Mouse (Mus musculus): ENCODE measurements at regions not wholly inside any gene's neighbourhood (a gene's known extent, or its start where the extent isn't known, plus 50 kb on each side); places are given as distances from the start of the nearest gene placed in this dataset.

DNA sequence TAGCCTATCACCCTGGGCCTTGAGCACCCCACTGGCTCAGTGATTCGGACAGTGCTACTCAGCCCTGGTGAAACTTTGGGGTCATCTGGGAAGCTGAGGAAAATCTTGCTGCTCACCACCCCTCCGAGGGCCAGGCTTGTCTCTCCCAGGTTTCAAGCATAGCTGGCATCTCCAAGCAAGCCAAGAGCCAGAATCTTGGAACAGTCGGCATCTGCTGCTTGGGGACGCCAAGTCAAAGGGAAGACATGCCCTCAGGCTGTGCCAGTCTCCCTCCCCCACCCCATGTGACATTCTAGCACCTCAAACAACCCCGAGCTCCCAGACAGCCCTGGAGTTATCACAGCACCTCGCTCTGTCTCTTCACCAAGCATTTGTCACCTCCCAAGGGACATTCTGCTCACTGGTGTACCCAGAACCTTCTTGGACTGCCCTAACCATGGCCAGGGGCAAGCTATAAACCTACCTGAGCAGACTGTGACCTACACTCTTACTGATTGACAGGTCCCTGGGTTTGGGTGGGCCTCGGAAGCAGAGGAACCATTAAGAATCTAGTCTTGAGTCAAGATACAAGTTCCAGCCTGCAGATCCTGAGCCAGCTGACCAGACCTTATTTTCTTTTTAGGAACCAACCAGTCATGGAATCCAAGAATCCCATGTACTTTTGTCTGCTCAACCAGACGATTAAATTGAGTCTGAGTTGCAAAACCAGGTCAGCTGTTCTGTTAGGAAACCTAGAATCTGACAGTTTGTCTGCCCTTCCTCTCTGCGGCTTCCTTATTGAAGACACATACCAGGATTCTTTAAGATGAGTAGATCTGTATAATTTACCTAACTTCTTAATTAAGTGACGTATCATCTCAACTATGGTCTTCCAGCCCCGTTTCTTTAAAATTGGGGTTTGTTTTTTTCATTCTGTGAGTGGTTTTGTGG is 83.0 kb upstream of the Otos start:
- DNase-seq (ENCODE audit: extremely low spot score in 1 of 2, low spot score in 1 of 2) = no peak

DNA sequence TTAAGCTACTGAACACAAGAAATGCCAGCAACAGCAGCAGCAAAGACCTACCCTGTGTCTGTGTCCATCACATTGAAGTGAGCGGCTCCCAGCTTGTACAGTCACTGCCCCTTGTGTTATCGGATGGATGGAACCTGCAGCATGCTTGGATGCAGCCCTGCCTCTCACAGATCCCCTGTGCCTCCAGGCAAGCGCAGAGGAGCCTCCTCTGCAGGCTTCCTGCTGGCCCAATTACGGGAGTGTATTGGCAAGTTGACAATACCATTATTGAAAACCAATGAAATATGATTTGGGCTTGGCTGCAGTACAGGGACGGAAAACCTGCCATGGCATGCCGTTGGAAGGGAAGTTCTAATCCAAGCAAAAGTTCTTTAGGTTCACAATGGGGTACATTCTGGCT is 81.9 kb upstream of the Otos start:
- peak in 1 of 2 experiments; percentile 42 for DNase-seq (ENCODE audit: extremely low spot score in 1 of 2, low spot score in 1 of 2)

DNA sequence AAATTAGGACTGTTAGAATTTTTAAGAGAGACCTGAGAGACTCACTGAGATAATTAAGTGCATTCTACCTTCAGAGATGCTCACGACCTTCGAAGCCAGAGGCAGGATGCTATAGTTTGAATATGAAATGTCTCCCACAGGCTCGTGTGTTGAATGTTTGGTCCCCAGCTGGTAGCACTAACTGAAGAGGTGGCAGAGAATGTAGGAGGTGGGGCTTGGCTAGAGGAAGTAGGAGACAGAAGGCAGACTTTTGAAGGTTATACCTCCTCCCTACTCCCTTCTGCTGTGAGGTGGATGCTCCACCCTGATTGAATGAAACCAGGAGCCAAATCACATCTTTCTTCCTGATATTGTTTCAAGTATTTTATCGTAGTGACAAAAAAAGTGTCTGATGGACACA is 79.3 kb upstream of the Otos start:
- DNase-seq (ENCODE audit: extremely low spot score in 1 of 2, low spot score in 1 of 2) = no peak

DNA sequence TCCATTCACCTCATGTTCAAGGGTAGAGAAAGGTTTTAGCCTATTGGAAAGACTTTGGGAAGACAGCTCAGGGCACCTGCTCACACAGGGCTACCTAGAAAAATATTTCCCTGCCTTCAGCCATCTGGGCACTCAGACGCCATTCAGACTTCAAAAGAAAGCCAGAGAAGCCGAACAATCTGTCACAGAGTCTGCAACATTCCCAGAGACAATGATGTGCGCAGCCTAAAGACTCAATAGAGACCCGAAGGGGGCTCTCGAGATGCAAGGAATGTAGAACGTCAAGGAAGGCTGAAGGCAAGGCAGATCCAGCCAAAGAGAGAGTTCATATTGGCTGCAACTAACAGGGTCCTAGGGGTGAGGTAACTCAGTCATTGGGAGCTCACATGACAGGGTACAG is 78.7 kb upstream of the Otos start:
- DNase-seq (ENCODE audit: extremely low spot score in 1 of 2, low spot score in 1 of 2) = no peak

DNA sequence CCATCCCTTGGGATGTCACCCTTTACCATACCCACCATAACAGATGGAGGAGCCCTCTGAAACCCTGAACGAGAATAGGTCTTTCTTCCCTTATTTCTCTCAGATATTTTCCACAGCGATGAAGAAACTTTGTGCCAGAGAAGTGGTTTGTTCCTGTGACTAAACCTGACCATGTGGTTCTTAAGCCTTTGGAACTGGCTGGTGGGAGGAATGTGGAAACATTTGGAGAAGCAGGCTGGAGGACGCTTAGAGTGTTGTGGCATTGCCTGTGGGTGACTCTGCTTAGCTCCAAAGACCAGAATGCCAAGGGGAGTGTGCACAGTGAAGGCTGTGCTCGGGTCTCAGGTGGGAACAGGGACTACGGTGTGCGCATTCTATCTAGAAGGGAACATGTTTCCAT is 77.7 kb upstream of the Otos start:
- DNase-seq (ENCODE audit: extremely low spot score in 1 of 2, low spot score in 1 of 2) = no peak

DNA sequence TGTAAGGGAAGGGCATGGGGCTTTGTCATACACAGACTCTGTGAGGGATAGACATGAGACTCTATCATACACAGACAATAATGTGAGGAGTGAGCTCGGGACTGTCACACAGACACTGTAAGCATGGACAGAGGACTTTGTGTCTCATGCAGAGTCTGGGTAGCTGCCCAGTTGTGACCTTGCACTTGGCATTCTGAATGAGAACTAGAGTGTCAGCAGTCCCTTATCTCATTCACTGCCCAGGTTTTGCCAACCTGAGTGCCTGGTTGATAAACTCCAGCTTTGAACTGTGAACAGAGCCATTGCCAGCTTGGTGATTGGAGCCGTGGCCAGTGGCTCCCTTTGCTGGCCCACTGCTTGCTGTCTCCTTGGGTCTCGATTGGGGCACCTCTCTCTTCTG is 75.5 kb upstream of the Otos start:
- DNase-seq (ENCODE audit: extremely low spot score in 1 of 2, low spot score in 1 of 2) = no peak

DNA sequence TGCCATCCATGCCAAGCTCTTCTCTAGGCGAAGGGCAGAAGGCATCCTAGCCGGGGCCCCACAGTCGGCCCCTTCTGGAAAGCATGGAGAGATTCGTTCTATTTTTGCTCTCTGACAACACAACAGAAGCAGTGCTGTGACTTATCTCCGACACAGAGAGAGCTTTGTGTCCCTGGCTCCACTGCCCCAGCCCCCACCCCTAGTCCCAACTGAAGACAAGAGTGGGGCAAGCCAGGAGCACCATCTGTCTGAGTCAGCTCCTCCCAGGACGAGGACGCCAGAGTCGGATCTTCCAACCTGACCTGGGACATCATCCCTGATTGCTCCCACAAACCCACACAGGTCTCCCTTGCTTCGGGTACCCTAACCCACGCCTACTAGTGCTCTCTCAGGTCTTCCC is 71.9 kb upstream of the Otos start:
- no peak for DNase-seq (ENCODE audit: extremely low spot score in 1 of 2, low spot score in 1 of 2)

DNA sequence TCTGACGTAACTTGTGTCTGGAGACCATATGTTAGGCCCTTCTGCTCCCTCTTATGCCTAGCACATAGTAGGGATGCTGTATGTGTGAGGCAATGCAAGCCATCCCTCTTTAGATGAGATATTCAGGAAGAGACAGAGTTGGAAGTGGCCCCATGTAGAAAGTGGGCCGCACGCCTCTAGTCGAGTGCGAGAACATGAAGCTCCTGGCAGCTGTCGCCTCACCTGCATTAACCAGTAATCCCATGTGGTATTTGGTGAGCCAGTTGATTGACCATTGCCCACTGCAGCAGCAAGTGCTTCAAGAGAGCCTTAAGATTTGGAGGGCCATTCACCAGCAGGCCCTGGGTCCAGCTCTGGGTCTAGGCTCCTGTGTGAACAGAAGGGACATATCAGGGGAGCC is 71.2 kb upstream of the Otos start:
- DNase-seq (ENCODE audit: extremely low spot score in 1 of 2, low spot score in 1 of 2) = no peak

DNA sequence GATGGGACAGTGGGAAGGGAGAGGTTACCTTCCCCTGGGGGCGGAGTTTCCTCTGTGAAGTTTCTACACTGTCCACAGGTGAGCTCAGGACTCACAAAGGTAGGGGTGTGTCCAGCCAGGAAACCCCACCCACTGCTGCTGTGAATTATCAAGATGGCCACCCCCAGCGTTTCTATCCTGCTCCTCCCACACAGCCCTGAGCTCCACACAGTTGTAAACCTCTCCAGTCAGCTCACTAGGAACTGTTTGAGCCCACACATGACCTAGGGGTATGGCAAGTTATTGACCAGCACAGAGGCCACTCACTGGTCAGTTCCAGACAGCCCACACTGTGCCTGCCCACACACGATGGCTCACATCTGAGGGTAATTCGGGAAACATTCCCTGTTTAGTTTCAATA is 69.5 kb upstream of the Otos start:
- no peak for DNase-seq (ENCODE audit: extremely low spot score in 1 of 2, low spot score in 1 of 2)

DNA sequence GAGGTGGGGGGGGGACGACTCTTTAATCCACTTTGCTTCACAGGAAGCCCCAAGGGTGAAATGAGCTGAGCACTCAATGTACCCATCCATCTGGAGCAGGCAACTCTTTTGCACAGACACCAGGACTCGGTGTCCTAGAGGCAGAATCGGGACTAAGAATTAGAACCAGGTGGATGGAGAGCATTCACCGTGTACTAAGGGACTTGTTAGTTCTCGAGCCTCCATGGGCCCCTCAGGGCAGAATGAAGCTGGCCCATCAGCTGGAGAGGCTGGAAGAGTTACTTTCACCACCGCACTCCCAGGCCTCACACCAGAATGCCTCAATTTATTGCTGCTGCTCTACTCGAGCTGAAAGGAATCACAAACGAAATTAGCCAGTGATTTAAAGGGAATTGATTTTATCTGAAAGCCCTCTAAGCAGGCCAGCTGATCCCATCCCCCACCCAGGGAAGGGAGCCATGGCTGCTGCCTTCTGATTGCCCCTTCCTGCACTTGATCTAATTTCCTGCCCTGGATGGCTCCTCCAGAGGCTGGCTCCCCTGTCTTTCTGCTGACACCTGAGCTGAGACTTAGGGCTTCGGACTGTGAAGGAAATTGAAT is 66.2 kb upstream of the Otos start:
- no peak for DNase-seq (ENCODE audit: extremely low spot score in 1 of 2, low spot score in 1 of 2)

DNA sequence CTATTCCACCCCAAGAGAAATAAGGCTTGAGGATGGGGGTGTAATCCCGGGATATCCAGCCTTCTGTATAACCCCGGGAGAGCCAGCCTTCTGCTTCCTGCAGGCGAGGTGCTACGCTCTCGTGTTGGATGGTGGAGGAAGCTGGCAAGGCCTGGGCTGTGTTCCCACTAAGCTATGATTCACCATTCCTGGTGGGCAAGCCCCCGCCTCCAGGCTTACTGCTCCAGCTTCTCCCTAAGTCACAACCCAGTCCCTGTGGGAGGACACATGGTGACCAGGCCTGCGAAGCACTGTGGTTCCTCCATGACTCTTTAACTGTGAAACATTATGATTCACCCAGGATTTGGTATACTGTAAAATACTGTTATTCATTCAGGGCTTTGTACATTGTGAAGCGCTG is 63.7 kb upstream of the Otos start:
- DNase-seq (ENCODE audit: extremely low spot score in 1 of 2, low spot score in 1 of 2) = no peak

DNA sequence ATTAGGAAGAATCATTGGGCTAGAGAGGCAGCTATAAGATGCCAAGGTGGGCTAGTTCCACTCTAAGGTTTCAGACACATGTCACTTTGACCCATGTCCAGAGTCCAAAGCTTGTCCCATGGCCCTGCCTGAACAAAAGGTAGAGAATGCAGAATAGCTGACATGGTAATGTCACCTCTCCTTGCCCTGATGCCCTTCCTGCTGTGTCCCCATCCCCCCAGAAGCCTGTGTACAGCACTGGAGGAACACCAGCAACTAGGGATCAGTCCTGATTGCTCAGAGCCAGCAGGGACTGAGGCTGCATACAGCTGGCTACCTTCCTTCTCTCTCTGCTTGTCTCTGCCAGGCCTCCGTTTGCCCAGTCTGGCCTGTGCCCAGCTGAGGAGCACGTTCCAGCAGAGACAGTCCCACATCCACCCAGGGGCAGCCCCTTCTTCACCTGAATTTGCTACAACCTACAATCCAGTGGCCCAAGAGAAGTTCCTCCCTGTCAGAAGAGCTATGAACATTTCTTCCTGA is 61.7 kb upstream of the Otos start:
- DNase-seq (ENCODE audit: extremely low spot score in 1 of 2, low spot score in 1 of 2) = no peak

DNA sequence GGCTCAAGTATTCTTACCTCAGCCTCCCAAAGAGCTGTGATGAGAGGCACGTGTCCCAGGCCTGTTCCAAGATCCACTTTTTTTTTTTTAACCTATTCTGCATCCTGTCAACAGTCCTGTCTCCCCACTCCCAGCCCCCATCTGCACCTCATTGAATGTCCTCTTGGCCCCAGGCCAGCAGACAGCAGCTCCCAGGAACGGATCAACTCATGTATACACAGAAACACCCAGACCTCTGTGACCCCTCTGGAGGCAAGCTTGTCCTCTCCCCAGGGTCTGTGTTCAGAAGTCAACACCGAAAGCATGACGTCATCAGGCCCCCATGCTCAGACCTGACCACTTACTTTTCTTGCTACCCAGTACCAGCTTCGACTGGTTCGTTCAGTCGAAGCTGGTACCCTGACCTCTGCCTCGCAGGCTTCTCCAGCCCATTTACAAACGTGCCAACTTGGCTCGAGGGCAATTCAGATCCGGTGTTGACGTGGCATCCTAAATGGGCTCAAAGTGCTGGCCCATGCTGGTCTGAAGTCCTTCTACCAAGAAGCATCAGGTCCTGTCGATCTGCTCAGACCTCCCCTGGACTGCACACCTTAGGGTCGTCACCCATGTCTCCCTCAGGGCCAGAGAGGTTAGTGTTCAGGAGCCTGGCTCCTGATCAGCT is 60.7 kb upstream of the Otos start:
- DNase-seq (ENCODE audit: extremely low spot score in 1 of 2, low spot score in 1 of 2) = no peak

DNA sequence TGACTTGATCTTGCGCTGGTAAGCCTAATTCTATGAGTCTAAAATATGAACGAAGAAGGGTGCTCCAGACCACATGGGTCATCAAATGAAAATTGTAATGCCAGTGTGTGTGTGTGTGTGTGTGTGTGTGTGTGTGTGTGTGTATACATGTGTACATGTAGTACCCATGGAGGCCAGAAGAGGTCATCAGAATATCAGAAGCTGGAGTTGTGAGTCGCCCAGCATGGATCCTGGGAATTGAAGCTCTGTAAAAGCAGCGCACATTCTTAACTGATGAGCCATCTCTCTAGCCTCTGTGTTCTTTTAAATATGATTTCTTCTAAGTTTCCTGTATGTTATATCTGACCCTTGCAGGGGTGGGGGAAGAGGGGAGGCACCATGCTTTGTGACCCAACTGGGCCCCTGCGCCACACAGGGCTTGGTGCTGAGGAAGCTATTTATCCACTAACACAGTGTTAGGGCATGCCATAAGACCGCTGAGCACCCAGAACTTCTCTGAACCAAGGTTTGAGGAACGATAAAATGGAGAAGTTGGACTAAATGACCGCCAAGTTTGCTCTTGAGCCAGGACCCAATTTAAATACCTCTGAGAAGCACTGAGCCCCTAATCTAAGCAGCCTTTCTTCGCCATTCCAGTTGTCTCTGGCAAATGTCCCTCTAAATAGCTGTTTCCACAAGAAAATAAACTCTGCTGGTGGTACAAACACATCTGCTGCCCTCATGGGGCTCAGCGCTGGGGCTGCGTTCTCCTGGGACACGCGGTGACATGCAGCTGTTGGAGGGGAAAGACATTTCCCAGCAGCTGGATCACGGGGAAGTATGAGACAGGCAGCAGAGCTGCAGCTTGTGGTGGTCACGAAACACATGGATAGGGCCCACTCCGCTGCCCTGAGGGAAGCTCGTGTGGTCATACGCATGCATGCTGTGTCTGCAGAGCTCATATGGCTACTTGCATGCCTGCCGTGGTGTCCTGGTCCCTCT is 59.6 kb upstream of the Otos start:
- no peak for DNase-seq (ENCODE audit: extremely low spot score in 1 of 2, low spot score in 1 of 2)

DNA sequence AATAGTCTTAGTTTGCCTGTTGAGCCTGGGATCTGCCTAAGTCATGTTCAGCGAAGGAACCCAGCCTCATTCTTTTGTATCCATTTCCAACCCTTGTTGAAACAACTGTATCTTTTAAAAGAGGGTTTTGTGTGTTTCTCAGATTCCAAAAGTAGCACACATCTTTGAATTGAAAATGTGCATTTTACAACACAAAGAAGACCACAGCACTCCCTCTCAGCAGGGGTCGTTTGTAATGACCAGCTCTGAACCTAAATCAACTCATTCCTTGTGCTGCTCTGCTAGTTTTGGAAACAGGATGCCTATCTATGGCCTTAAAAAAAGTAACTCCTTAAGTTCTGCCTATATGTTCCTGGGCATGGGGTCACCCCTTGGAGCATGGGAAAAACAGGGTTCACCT is 58.8 kb upstream of the Otos start:
- DNase-seq (ENCODE audit: extremely low spot score in 1 of 2, low spot score in 1 of 2) = no peak

DNA sequence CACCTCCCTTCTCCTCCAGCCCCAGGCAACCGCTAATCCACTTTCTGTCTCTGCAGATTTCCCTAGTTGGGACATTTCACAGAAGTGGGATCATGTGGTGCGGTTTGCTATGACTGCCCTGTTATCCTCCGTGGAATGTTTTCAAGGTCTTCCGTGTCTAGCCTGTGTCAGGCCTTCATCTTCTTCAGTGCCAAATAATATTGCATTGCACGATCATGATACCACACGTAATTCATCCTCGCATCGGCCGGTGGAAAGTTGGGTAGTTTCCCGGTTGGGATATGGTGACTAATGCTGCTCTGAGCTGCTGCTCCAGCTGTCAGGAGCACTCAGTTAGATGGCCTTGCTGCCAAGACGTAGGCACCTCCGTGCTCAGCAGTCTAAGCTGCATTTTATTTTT is 55.3 kb upstream of the Otos start:
- no peak for DNase-seq (ENCODE audit: extremely low spot score in 1 of 2, low spot score in 1 of 2)

DNA sequence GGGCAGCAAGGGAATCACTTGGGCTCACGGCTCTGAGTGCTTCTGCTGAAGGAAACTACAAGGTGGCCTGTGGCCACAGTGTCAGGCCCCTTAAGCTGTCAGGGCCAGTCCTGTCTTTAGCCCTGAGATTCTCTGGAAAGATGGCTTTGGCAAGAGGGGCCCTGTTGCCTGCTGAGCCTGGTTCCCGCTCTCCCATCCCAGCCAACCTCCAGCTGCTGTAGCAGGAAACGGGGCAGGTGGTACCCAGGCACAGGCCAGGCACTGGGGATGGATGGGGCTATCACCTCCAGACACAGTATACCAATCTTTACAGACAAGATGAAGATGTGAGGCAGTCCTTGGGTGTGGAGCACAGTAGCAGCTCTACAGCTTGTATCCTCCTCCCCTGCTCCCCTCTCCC is 54.6 kb upstream of the Otos start:
- DNase-seq (ENCODE audit: extremely low spot score in 1 of 2, low spot score in 1 of 2) = no peak

DNA sequence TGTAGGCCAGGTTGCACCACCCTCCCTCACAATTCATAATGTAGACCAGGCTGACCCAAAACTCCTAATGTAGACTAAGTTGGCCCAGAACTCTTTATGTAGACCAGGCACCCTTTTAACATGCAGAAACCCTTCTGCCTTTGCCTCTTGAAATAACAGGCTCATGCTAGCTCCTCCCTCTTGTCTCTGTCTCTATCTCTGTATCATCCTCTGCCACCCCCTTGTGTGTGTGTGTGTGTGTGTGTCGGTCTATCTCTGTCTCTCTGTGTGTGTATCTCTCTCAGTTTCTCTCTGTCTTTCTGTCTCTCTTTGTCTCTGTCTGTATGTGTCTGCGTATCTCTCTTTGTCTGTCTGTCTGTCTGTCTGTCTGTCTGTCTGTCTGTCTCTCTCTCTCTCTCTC is 51.5 kb upstream of the Otos start:
- no peak for DNase-seq (ENCODE audit: extremely low spot score in 1 of 2, low spot score in 1 of 2)

DNA sequence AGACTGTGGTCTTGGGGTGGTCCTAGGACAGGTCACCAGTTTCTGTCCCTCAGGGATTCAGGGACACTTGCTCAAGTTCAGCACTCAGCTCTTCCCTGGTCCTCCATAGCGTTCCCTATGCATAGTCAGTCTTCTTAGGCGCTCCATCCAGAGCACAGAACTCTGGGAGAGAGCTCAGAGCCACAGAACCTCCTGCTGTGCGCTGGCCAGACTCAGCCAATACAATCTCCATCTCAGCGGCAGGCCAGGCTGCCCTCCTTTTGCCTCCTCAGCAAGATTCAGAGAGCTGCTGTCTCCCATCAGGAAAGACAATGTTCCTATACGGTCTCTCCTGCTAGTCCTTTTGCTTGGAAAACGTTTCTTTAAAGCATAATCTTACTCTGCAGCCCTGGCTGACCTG is 51.1 kb upstream of the Otos start:
- DNase-seq (ENCODE audit: extremely low spot score in 1 of 2, low spot score in 1 of 2) = no peak

DNA sequence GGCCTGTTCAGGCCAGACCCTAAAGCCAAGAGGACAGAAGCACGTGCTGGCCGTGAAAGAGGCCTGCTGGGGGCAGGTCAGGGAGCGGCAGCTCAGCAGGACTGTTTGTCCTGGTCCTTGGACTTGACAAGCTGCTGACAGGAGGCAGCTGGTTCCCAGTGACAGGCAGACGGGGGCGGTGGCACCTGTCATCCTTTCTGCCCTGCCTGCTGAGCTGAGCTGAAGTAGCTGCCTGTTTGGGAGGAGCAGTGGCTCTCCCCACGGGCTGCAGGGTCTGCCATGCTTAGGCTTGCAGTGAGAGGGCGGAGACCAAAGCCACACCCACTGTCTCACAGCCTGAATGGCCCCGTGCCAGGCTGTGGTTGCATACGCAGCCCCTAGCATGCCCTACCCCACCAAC is 50.4 kb upstream of the Otos start:
- peak; percentile 42 to 63 for DNase-seq (ENCODE audit: extremely low spot score in 1 of 2, low spot score in 1 of 2)
